Mouse (Mus musculus) CH12.LX (cell line): ENCODE data around the gene BC005537.

Experiments
- CHD1 ChIP-seq: IDR thresholded peaks from 2 replicates; pipeline ENCODE4 v1.6.1; 2012; ENCODE audit warnings: low read depth, low read length, improper control_type of control experiment, inconsistent platforms
- CTCF ChIP-seq, 2 experiments: IDR thresholded peaks in 1 of 2; conservative IDR thresholded peaks in 1 of 2; 2 replicates each; pipeline ENCODE4 v1.5.1; 2011 to 2012; ENCODE audit warnings: low read depth in 2 of 2, low read length in 2 of 2, improper control_type of control experiment in 1 of 2, inconsistent platforms in 1 of 2, mild to moderate bottlenecking in 1 of 2, moderate library complexity in 1 of 2
- ELF1 ChIP-seq: IDR thresholded peaks from 2 replicates; pipeline ENCODE4 v1.6.1; 2014; ENCODE audit warnings: low read depth, mild to moderate bottlenecking, inconsistent platforms, low read length, improper control_type of control experiment
- HCFC1 ChIP-seq: IDR thresholded peaks from 2 replicates; pipeline ENCODE4 v1.6.1; 2012; ENCODE audit warnings: low read depth, mild to moderate bottlenecking, inconsistent platforms, low read length, improper control_type of control experiment
- JUND ChIP-seq: conservative IDR thresholded peaks from 2 replicates; pipeline ENCODE4 v1.6.1; 2011; ENCODE audit warnings: low read depth, low read length, improper control_type of control experiment
- MAX ChIP-seq: IDR thresholded peaks from 2 replicates; pipeline ENCODE4 v1.6.1; 2011; ENCODE audit warnings: low read length, improper control_type of control experiment
- PAX5 ChIP-seq: IDR thresholded peaks from 2 replicates; pipeline ENCODE4 v1.6.1; 2012; ENCODE audit warnings: low read length, inconsistent platforms, mixed read lengths
- POLR2A ChIP-seq: IDR thresholded peaks from 2 replicates; pipeline ENCODE4 v1.6.1; 2011; ENCODE audit warnings: low read depth, mild to moderate bottlenecking, improper control_type of control experiment, low read length
- ZMIZ1 ChIP-seq: IDR thresholded peaks from 2 replicates; pipeline ENCODE4 v1.6.1; 2012; ENCODE audit warnings: low read depth, mild to moderate bottlenecking, inconsistent platforms, low read length, improper control_type of control experiment

DNA sequence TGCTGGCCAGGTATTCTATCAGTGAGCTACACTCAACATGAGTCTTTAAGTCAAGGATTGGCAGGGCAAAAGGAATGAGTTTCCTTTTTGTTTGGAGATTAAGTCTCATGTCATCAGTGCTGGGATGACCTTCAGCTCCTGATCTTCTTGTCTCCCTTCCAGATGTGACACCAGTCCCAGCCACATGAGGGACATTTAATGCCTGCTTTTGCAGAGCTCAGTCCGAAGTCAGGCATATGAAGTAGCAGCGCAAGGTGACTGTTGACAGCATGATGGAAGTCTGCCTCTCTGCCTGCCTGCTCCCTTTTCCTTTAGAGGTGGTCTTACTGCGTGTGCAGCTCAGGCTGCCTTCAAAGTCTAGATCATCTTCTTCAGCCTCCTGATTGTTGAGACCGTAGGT lies 23.2 kb downstream of the BC005537 start:
- TF ChIP-seq CTCF (conservative IDR thresholded peaks at IDR 0.05 in 1 of 2, IDR thresholded peaks at IDR 0.05 in 1 of 2; ENCODE audit: low read depth in 2 of 2, low read length in 2 of 2) (no peak), POLR2A (no peak), CHD1 (no peak), JUND (no peak), ELF1 (no peak), ZMIZ1 (no peak), MAX (no peak), PAX5 (no peak), HCFC1 (no peak)
